Mouse (Mus musculus): Measurements from ENCODE around the gene Gm10134.
"Not testable (repeated sequence)": the region's sequence is repeated elsewhere in the genome, so short reads cannot be mapped to it uniquely, and the experiment has no call there.

Gm10134 gene

DNA sequence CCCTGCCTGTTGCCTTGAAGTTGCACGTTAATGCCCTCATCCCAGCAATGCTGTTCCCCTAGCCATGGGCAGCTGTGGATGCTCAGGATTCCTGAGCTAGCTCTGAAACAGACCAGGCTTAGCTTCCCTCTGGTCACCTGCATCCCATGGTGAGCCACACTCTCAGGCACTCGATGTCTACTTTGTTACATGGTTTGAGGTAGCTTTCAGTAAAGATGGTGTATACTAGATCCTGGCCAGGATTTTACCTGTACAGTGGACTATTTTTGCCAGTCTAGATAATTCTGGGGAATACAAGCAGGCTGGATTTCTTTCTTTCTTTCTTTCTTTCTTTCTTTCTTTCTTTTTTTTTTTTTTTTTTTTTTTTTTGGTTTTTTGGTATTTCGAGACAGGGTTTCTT lies at the start of gene Gm10134:
Gene Gm10134, plus strand, starts transcription at position 301 of the 400 bp plus-strand sequence.
- no peak for DNase-seq (ENCODE audit: low spot score)

DNA sequence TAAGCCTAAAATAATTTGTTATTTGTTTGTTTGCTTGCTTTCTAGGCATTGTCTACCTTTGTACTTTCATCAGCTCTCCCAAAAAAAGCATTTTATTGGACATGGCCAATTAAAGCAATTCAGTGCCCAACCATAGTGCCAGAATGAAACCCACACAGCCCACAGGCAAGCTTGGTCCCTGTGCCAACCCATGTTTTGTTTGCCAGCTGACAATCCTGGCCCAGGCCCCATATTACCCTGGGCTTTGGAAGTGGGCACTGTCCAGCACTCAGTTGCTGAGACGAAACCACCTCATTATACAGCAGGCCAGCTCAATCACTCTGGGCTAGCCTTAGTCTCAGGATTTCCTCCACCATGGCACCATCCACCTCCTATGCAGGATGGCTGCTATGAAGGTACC lies 49.3 kb upstream of the Gm10134 start:
- no peak for DNase-seq (ENCODE audit: low spot score)

DNA sequence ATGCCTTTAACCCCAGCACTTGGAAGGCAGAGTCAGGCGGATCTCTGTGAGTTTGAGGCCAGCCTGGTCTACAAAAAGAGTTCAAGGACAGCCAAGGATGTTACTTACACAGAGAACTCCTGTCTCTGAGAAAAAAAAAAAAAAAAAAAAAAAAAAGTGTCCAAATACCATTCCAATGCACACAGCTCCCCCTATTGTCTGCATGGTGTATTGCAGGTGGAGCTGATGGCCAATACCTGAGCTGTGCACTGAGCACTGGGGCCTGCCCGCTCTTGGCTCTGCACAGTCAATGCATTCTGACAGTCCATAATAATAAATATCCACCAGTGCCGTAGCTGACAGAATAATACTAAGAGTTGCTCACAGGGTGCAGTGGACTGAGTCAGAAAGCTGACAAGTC lies 42.0 kb upstream of the Gm10134 start:
- peak; percentile 74 for DNase-seq (ENCODE audit: low spot score)

GRCm38 (mm10) chr2:28464919-28465318 lies 41.0 kb upstream of the Gm10134 start:
- no peak for DNase-seq (ENCODE audit: low spot score)

GRCm38 (mm10) chr2:28465836-28466518 lies 39.9 kb upstream of the Gm10134 start, which contains the start of gene 1700007K13Rik:
1700007K13Rik (minus strand) TSS chr2:28466332.
- peak; percentile 37 for DNase-seq (ENCODE audit: low spot score)

GRCm38 (mm10) chr2:28467860-28468485 lies 37.9 kb upstream of the Gm10134 start, which contains the start of gene Mrps2:
Mrps2 (plus strand) TSS chr2:28468066.
- peak; percentile 63 for DNase-seq (ENCODE audit: low spot score)

GRCm38 (mm10) chr2:28468486-28469225 lies 37.2 kb upstream of the Gm10134 start:
- no peak for DNase-seq (ENCODE audit: low spot score)

- DNase-seq (ENCODE audit: low spot score) = no peak
Observed at GRCm38 (mm10) chr2:28469461-28469860, 36.4 kb upstream of the Gm10134 start.

- no peak for DNase-seq (ENCODE audit: low spot score)
Observed at GRCm38 (mm10) chr2:28470591-28470990, 35.3 kb upstream of the Gm10134 start.

GRCm38 (mm10) chr2:28472011-28472410 lies 33.9 kb upstream of the Gm10134 start:
- DNase-seq (ENCODE audit: low spot score) = not testable (repeated sequence)

DNA sequence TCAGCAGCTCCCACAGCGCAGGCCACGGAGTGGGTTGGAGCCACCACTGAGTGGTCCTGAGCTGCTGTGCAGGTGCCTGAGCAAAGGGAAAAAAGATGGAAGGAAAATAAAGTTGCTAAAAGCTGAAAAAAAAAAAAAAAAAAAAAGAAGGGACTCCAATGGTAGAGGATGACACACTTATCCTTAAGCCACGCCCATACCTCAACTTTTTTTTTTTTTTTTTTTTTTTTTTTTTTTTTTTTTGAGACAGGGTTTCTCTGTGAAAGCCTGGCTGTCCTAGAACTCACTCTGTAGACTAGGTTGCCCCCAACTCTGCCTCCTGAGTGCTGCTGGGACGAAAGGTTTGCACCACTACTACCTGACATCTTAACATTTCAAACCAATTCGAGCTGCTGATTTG lies 27.9 kb upstream of the Gm10134 start:
- not testable (repeated sequence) for DNase-seq (ENCODE audit: low spot score)

GRCm38 (mm10) chr2:28479208-28480204 lies 26.4 kb upstream of the Gm10134 start:
- no peak for DNase-seq (ENCODE audit: low spot score)

GRCm38 (mm10) chr2:28483861-28484260 lies 22.0 kb upstream of the Gm10134 start:
- no peak for DNase-seq (ENCODE audit: low spot score)

DNA sequence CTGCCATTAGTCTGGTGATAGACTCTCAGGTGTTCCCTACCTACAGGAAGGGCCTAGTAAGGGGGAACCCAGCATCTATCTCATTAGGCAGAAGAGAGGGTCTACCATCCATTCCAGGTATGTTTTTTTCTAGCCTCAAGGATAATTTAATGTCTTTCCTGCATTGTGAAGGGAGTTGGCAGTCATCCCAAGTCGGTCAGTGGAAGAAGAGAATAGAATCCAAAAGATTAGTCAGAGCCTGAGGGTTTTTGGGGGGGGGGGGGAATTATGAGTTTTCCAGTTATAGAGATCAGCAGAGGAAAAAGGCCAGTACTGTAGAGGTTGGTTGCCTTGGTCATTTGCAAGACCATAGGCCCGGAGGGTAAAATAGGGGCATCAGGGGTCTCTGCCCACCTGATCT lies 11.4 kb upstream of the Gm10134 start:
- DNase-seq (ENCODE audit: low spot score) = no peak

GRCm38 (mm10) chr2:28495207-28495756 lies 10.6 kb upstream of the Gm10134 start:
- DNase-seq (ENCODE audit: low spot score) = no peak

GRCm38 (mm10) chr2:28495801-28496595 lies 9.9 kb upstream of the Gm10134 start:
- no peak for DNase-seq (ENCODE audit: low spot score)

DNA sequence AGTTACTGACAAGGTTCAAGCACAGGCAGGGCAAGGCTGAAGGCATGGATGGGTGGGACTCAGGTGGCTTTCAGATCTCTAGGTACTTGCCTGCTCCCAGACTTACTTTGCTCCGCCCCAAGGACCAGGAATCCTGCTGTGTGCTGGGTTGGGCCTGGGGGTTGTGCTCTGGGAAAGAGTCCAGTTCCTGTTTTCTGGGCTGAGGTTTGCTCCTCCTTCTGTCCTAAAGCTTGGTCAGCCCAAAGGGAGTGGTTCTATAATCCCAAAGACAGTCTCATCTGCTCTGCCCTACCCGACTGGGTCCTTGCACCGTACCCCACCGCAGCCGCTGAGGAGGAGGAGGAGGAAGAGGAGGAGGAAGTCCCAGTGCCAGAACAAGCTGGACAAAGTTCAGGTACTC lies 9.2 kb upstream of the Gm10134 start, which contains the start of gene Gbgt1:
Gene Gbgt1, plus strand, starts transcription at position 221 of the 400 bp plus-strand sequence.
- DNase-seq (ENCODE audit: low spot score) = no peak

GRCm38 (mm10) chr2:28497561-28497960 lies 8.3 kb upstream of the Gm10134 start:
- DNase-seq (ENCODE audit: low spot score) = no peak

DNA sequence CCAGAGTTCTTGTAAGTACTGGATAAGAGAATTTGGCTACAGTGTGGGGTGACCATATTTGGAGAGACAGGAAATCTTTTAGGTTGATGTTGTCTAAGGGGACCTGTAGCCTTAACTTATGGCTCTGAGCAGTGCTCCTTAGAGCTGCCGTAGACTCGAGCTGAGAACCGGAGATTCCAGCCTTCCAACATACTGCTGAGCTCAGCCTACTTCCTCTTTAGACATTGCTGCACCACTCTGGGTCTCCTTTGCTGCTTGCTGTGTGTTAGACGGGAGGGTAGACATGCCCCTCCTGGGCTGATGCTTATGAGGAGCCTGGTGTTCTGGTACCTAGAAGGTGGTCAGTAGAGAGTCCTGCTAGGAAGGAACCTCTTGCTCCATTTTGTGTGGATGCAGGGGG lies 7.5 kb upstream of the Gm10134 start:
- DNase-seq (ENCODE audit: low spot score) = no peak

DNA sequence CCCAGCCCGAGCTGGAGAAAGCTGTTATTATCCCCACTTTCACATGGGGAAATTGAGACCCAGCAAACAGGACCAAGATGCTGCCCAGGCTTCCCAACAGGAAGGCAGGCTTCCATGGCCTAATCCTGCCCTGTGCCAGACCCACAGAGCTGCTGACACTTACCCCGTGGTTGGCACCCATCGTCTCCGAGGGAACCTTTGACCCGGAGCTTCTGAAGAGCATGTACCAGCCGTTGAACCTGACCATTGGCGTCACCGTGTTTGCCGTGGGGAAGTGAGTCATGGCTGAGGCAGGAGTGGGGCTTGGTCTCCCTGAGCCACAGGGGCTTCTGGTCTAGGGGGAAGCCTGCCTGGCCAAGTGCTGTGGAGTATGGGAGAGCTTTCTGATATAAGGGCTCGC lies 2.9 kb upstream of the Gm10134 start:
- DNase-seq (ENCODE audit: low spot score) = no peak

All from layer of hippocampus, adult 9-10 months (tissue).